Mouse (Mus musculus): ENCODE measurements around the gene Cd151. TPM values are rescaled to one million over a fixed set of nuclear protein-coding genes. Genes with fewer than 3 reads are reported as not detected.

The Cd151 gene
- 44.3 and 52.2 TPM in 2 replicates for polyA plus RNA-seq (2014; fragmentation: Nextera tagmentation; extraction: Ambion mirVana)

- peaks cover 18% of the 10 kb centered on the region for H3K4me1 ChIP-seq (ENCODE audit: control insufficient read depth, insufficient read depth, low read length)
These were observed at the start of gene Cd151 for GRCm38 (mm10) chr7:141467230-141468030. Gene Cd151, plus strand, starts transcription at chr7:141467392.

GRCm38 (mm10) chr7:141417731-141418681, 49.2 kb upstream of the Cd151 start:
- no peak for DNase-seq (ENCODE audit: low spot score)
- no peaks in the 10 kb centered on the region for H3K36me3 ChIP-seq (ENCODE audit: control insufficient read depth, insufficient read depth, low read length)
- 70% methylated on average over 8 of the region's 8 CpGs for WGBS
- no peaks in the 10 kb centered on the region for H3K9me3 ChIP-seq (ENCODE audit: control insufficient read depth, low read length)
- H3K4me1 ChIP-seq (ENCODE audit: control insufficient read depth, insufficient read depth, low read length) = peaks cover 3% of the 10 kb centered on the region; the same call in 1 of the 2 replicates
- no peak overlapping the region for H3K27ac ChIP-seq (ENCODE audit: low read depth, low read length)
- no peak overlapping the region for H3K9ac ChIP-seq (ENCODE audit: low read length)
- no peak for ATAC-seq (ENCODE audit: insufficient read depth, low FRiP score, low TSS enrichment)
- H3K27me3 ChIP-seq (ENCODE audit: control insufficient read depth, insufficient read depth, low read length) = no peaks in the 10 kb centered on the region
- no peak overlapping the region for H3K4me3 ChIP-seq (ENCODE audit: low read depth, low read length)
- no peak overlapping the region for H3K4me2 ChIP-seq (ENCODE audit: low read depth)

More at GRCm38 (mm10) chr7:141467230-141468030, at the start of gene Cd151:
- WGBS = under 1% methylated on average over 52 of the region's 52 CpGs
- ATAC-seq (ENCODE audit: insufficient read depth, low FRiP score, low TSS enrichment) = peak; percentile 66
- peak; percentile 90 for DNase-seq (ENCODE audit: low spot score)
- Histone ChIP-seq H3K4me3 (ENCODE audit: low read depth, low read length) (peak within 1 kb of the TSS; percentile 72), H3K9ac (ENCODE audit: low read length) (peak within 1 kb of the TSS; percentile 86), H3K9me3 (ENCODE audit: control insufficient read depth, low read length) (no peaks in the 10 kb centered on the region), H3K27ac (ENCODE audit: low read depth, low read length) (peak within 1 kb of the TSS; percentile 83), H3K27me3 (ENCODE audit: control insufficient read depth, insufficient read depth, low read length) (peaks cover 43% of the 10 kb centered on the region), H3K36me3 (ENCODE audit: control insufficient read depth, insufficient read depth, low read length) (peaks cover 18% of the 10 kb centered on the region), H3K4me2 (ENCODE audit: low read depth) (peak within 1 kb of the TSS; percentile 68)

GRCm38 (mm10) chr7:141418970-141419369, 48.2 kb upstream of the Cd151 start:
- no peak for DNase-seq (ENCODE audit: low spot score)

GRCm38 (mm10) chr7:141420030-141420702, 47.0 kb upstream of the Cd151 start:
- no peak for DNase-seq (ENCODE audit: low spot score)
- no peak for ATAC-seq (ENCODE audit: insufficient read depth, low FRiP score, low TSS enrichment)
- Histone ChIP-seq H3K27ac (ENCODE audit: low read depth, low read length) (no peak overlapping the region), H3K4me3 (ENCODE audit: low read depth, low read length) (no peak overlapping the region), H3K9me3 (ENCODE audit: control insufficient read depth, low read length) (no peaks in the 10 kb centered on the region), H3K36me3 (ENCODE audit: control insufficient read depth, insufficient read depth, low read length) (no peaks in the 10 kb centered on the region), H3K4me1 (ENCODE audit: control insufficient read depth, insufficient read depth, low read length) (no peaks in the 10 kb centered on the region), H3K9ac (ENCODE audit: low read length) (no peak overlapping the region), H3K4me2 (ENCODE audit: low read depth) (no peak overlapping the region), H3K27me3 (ENCODE audit: control insufficient read depth, insufficient read depth, low read length) (no peaks in the 10 kb centered on the region)
- 87% methylated on average over 9 of the region's 9 CpGs for WGBS

More at GRCm38 (mm10) chr7:141418970-141419369, 48.2 kb upstream of the Cd151 start:
- no peak overlapping the region for H3K9ac ChIP-seq (ENCODE audit: low read length)
- no peak for ATAC-seq (ENCODE audit: insufficient read depth, low FRiP score, low TSS enrichment)
- 71% methylated on average over 7 of the region's 7 CpGs for WGBS
- H3K27ac ChIP-seq (ENCODE audit: low read depth, low read length) = no peak overlapping the region
- H3K9me3 ChIP-seq (ENCODE audit: control insufficient read depth, low read length) = no peaks in the 10 kb centered on the region
- no peak overlapping the region for H3K4me2 ChIP-seq (ENCODE audit: low read depth)
- peaks cover 3% of the 10 kb centered on the region; the same call in 1 of the 2 replicates for H3K4me1 ChIP-seq (ENCODE audit: control insufficient read depth, insufficient read depth, low read length)
- no peaks in the 10 kb centered on the region for H3K36me3 ChIP-seq (ENCODE audit: control insufficient read depth, insufficient read depth, low read length)
- no peak overlapping the region for H3K4me3 ChIP-seq (ENCODE audit: low read depth, low read length)
- no peaks in the 10 kb centered on the region for H3K27me3 ChIP-seq (ENCODE audit: control insufficient read depth, insufficient read depth, low read length)

GRCm38 (mm10) chr7:141423811-141424210, 43.4 kb upstream of the Cd151 start:
- Histone ChIP-seq H3K4me3 (ENCODE audit: low read depth, low read length) (no peak overlapping the region), H3K36me3 (ENCODE audit: control insufficient read depth, insufficient read depth, low read length) (no peaks in the 10 kb centered on the region), H3K27ac (ENCODE audit: low read depth, low read length) (no peak overlapping the region), H3K9me3 (ENCODE audit: control insufficient read depth, low read length) (no peaks in the 10 kb centered on the region), H3K4me2 (ENCODE audit: low read depth) (no peak overlapping the region), H3K27me3 (ENCODE audit: control insufficient read depth, insufficient read depth, low read length) (no peaks in the 10 kb centered on the region), H3K9ac (ENCODE audit: low read length) (no peak overlapping the region), H3K4me1 (ENCODE audit: control insufficient read depth, insufficient read depth, low read length) (peaks cover under 1% of the 10 kb centered on the region; the same call in 1 of the 2 replicates)
- no peak for ATAC-seq (ENCODE audit: insufficient read depth, low FRiP score, low TSS enrichment)
- 76% methylated on average over 4 of the region's 4 CpGs for WGBS
- no peak for DNase-seq (ENCODE audit: low spot score)

GRCm38 (mm10) chr7:141426948-141427730, 40.1 kb upstream of the Cd151 start:
- no peak overlapping the region for H3K4me2 ChIP-seq (ENCODE audit: low read depth)
- ATAC-seq (ENCODE audit: insufficient read depth, low FRiP score, low TSS enrichment) (no peak), DNase-seq (ENCODE audit: low spot score) (no peak)
- H3K4me1 ChIP-seq (ENCODE audit: control insufficient read depth, insufficient read depth, low read length) = peaks cover 10% of the 10 kb centered on the region; the same call in 1 of the 2 replicates
- no peaks in the 10 kb centered on the region for H3K9me3 ChIP-seq (ENCODE audit: control insufficient read depth, low read length)
- WGBS = 81% methylated on average over 12 of the region's 12 CpGs
- no peak overlapping the region for H3K4me3 ChIP-seq (ENCODE audit: low read depth, low read length)
- peaks cover 6% of the 10 kb centered on the region for H3K36me3 ChIP-seq (ENCODE audit: control insufficient read depth, insufficient read depth, low read length)
- H3K27ac ChIP-seq (ENCODE audit: low read depth, low read length) = no peak overlapping the region
- no peak overlapping the region for H3K9ac ChIP-seq (ENCODE audit: low read length)
- no peaks in the 10 kb centered on the region for H3K27me3 ChIP-seq (ENCODE audit: control insufficient read depth, insufficient read depth, low read length)

- no peaks in the 10 kb centered on the region for H3K27me3 ChIP-seq (ENCODE audit: control insufficient read depth, insufficient read depth, low read length)
- H3K36me3 ChIP-seq (ENCODE audit: control insufficient read depth, insufficient read depth, low read length) = peaks cover 9% of the 10 kb centered on the region
- peak overlapping the region; percentile 59 for H3K9ac ChIP-seq (ENCODE audit: low read length)
- H3K4me2 ChIP-seq (ENCODE audit: low read depth) = peak overlapping the region; percentile 57
- H3K9me3 ChIP-seq (ENCODE audit: control insufficient read depth, low read length) = no peaks in the 10 kb centered on the region
- WGBS = 60% methylated on average over 5 of the region's 5 CpGs
- H3K27ac ChIP-seq (ENCODE audit: low read depth, low read length) = no peak overlapping the region
- DNase-seq (ENCODE audit: low spot score) (no peak), ATAC-seq (ENCODE audit: insufficient read depth, low FRiP score, low TSS enrichment) (no peak)
- peak overlapping the region; percentile 38 for H3K4me3 ChIP-seq (ENCODE audit: low read depth, low read length)
- H3K4me1 ChIP-seq (ENCODE audit: control insufficient read depth, insufficient read depth, low read length) = peaks cover 13% of the 10 kb centered on the region
These were observed 38.5 kb upstream of the Cd151 start for GRCm38 (mm10) chr7:141428701-141429100.
